Mouse (Mus musculus) mouse trophoblast stem cell (cell line): Measurements from ENCODE around the gene Olfr554.
"Not testable (repeated sequence)": the region's sequence is repeated elsewhere in the genome, so short reads cannot be mapped to it uniquely, and the experiment has no call there.

Source experiments
- in situ Hi-C, 2 experiments: fragments of 300-500 bp; cut with MseI, MboI; formaldehyde crosslinking; loops; 2 replicates in 1 of 2; 3 replicates in 1 of 2; pipeline ENCODE4 v1.15.1; 2025

Gene Olfr554

GRCm38 (mm10) chr7:102638132-102638531 lies at the start of gene Olfr554:
Gene Olfr554 (plus strand): TSS chr7:102638432.
- in situ Hi-C loops = loop anchor here (5.0 to 10.0 kb wide), 2 partner anchors 123 to 126 kb away; no protein-coding TSS in a partner anchor

DNA sequence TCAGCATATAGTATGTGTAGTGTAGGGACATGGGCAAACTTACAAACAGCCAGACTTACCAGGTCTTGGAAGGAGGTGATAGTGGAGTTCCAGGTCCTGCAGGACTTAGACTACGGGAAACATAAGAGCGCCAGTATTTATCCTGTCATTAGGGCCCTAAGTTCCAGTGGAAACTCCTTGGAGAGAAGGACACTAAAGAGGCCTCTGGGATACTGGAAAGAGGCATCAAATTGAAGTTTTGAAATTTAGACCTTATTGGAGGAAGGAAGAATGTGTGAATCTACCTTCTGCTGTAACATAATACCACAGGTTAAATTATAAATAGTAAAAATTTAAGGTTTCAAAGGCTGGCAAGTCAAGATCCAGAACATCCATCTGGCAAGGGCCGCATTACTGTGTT lies 46.4 kb upstream of the Olfr554 start, which contains the start of gene Olfr551:
Olfr551 (minus strand) TSS at position 101 of the 400 bp plus-strand sequence.
- in situ Hi-C loops = no loop called here

- in situ Hi-C loops = no loop called here
Observed at GRCm38 (mm10) chr7:102597378-102598031, 40.7 kb upstream of the Olfr554 start, which contains the start of gene Olfr552. Gene Olfr552 (plus strand): TSS chr7:102597770.

- in situ Hi-C loops = no loop called here
Observed at GRCm38 (mm10) chr7:102618118-102618517, 20.1 kb upstream of the Olfr554 start, which contains the start of gene Olfr553. Gene Olfr553 (minus strand): TSS chr7:102618218.

GRCm38 (mm10) chr7:102619608-102620007 lies 18.6 kb upstream of the Olfr554 start:
- in situ Hi-C loops = no loop called here

GRCm38 (mm10) chr7:102620368-102620767 lies 17.9 kb upstream of the Olfr554 start:
- in situ Hi-C loops = not testable (repeated sequence)

DNA sequence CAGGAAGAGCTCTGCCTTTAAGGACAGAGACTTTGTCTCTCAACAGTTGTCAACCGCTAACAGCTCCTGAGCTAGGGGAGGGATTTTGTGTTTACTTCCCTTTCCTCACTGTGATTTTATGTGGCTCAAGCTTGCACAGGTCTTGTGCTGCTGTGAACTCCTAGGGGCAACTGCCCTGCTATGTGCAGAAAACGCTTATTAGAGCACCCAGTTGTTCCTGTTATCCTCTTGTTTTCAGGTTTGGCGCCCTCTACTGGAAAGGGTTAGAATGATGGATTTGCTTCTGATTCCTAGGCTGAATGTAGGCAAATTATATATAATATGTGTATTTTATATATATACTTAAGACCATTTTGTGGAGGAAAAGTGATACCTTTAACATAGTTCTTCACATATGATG lies 1.6 kb upstream of the Olfr554 start:
- in situ Hi-C loops = loop anchor here (5.0 to 10.0 kb wide), 2 partner anchors 122 to 124 kb away; no protein-coding TSS in a partner anchor

DNA sequence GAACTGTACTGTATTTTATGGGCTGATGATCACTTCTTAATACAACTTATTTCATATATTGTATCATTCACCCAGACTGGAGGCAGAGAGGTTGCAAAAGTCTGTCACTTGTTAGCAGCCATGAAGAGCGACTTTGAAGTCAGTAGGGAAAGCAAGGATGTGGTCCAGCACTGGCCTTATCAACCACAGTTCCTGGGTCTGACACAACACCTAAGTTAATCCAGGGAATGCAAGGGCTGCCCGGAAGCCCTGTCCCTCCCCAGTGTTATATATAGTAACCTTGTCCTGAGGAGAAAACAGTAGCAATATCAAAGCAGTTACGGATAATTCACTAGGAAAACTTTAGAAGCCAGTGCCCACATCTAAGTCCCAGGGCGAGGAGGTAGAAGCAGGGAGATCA lies 6.7 kb downstream of the Olfr554 start:
- in situ Hi-C loops = not testable (repeated sequence)

GRCm38 (mm10) chr7:102658523-102658922 lies 20.3 kb downstream of the Olfr554 start, which contains the start of gene Olfr555:
Gene Olfr555 (plus strand): TSS chr7:102658823.
- in situ Hi-C loops = no loop called here

GRCm38 (mm10) chr7:102664599-102664998 lies 26.4 kb downstream of the Olfr554 start, which contains the start of gene Olfr556:
Gene Olfr556 (plus strand): TSS chr7:102664899.
- in situ Hi-C loops = loop anchor here in 1 of 2 experiments (10.0 kb wide), 1 partner anchor 250 kb away; the partner anchor contains the start of gene Olfr571

GRCm38 (mm10) chr7:102665378-102665777 lies 27.1 kb downstream of the Olfr554 start:
- in situ Hi-C loops = loop anchor here in 1 of 2 experiments (10.0 kb wide), 1 partner anchor 249 kb away; the partner anchor contains the start of gene Olfr571

DNA sequence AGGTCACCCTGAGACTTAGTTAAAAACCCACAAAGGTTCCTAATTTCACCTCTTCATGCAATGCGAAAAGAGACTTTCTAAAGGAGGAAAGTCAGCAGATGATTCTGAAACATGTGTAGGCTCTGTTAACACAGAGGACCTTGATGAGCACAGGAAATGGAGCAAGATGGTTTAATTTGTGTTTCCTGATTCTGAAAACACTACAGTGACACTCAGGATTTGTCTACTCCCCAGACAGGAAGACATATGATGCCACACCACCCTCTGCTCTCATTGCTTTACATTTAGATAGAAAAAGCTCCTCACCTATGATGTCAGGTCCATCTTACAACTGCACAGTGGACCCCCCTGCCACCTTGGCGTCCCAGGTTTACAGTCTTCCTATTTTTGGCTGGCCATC lies 38.0 kb downstream of the Olfr554 start:
- in situ Hi-C loops = no loop called here

GRCm38 (mm10) chr7:102681916-102682315 lies 43.7 kb downstream of the Olfr554 start:
- in situ Hi-C loops = no loop called here

DNA sequence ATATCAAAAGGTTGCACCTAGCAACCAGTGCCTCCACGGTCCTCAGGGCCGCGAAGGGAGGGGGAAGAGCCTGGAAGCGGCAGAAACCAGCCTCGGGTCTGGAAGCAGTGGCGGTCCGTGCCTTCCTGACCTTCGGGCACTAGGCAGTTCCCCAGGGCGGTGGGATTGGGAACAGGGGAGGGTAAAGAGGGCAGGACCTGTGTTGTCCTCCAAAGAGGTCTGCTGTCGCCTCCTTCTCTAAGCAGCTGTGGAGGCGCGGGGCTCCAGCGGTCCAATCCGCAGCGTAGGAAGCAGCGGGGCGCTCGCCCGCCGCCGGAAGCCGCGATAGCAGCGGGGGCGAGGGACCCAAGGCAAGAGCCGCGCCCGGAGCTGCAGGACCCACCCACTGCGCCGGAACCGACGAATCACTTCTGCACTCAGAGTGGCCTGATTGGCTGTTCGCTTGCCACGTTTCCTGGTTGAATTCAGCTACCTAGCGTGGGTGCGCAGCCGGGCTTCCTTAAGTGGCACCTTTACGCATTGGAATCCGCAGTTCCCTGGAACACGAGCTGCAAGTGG lies 48.8 kb downstream of the Olfr554 start, which contains the start of gene Trim68:
Trim68 (minus strand) TSS at position 384 of the 558 bp plus-strand sequence.
- in situ Hi-C loops = no loop called here
